Comparison of ENCODE assay signal across 8 mouse cellular contexts in genomic region chr11:29129862-29130384, GRCm38 (mm10). TPM values are rescaled to one million over a fixed set of nuclear protein-coding genes. Genes with fewer than 3 reads are reported as not detected.
A peak's percentile ranks its signal among the peaks of the same experiment; 100 is the strongest.
DNase-seq lines count a peak whose midpoint lies in the region; ATAC-seq and TF ChIP-seq lines count a peak whose summit lies in the region.

No protein-coding gene starts in this region.

- no peak overlapping the region for H3K27ac ChIP-seq in heart, embryonic 14.5 days (replicated peaks in 1 of 2; ENCODE audit: control insufficient read depth in 1 of 2, insufficient read depth in 1 of 2, low read depth in 2 of 2, low read length in 2 of 2)
- no peak overlapping the region for H3K27ac ChIP-seq in bone marrow, adult 2 months (ENCODE audit: control insufficient read depth, insufficient read depth, low read depth, low read length, poor library complexity)
- H3K27ac ChIP-seq in hindbrain, embryonic 11.5 days (ENCODE audit: low read depth, low read length): no peak overlapping the region

- no peak for ATAC-seq in heart, embryonic 14.5 days (ENCODE audit: insufficient number of reproducible peaks, insufficient read depth, low FRiP score, low read depth)
- peak; percentile 73 for ATAC-seq in hindbrain, embryonic 11.5 days (ENCODE audit: low FRiP score)

- DNase-seq in heart, postnatal 14 days: no peak
- no peak for DNase-seq in hindbrain, embryonic 11.5 days (ENCODE audit: low spot score)
- peak; percentile 17 for DNase-seq in thymus, postnatal 4 days
- DNase-seq in ovary, postnatal 10 days (ENCODE audit: low spot score): no peak

- H3K4me1 ChIP-seq in heart, embryonic 14.5 days (ENCODE audit: control insufficient read depth in 2 of 2, insufficient read depth in 2 of 2, low read length in 2 of 2): peaks cover 0 to 5% of the 10 kb centered on the region in 2 experiments; a peak in 2 of 4 replicates
- no peaks in the 10 kb centered on the region; the same call in 1 of the 2 replicates for H3K4me1 ChIP-seq in bone marrow, adult 2 months (ENCODE audit: control insufficient read depth, insufficient read depth, low read length)
- H3K4me1 ChIP-seq in hindbrain, embryonic 11.5 days (replicated peaks; ENCODE audit: control insufficient read depth, insufficient read depth, low read length): no peaks in the 10 kb centered on the region
- H3K4me1 ChIP-seq in megakaryocyte, embryonic 14.5 days: peaks cover 6% of the 10 kb centered on the region; the same call in 1 of the 2 replicates

- intact Hi-C loops in heart, postnatal 14 days (cut with DNase I): loop anchor here (10.0 kb wide), 1 partner anchor 515 kb away; no protein-coding TSS in a partner anchor

- H3K9me3 ChIP-seq in heart, embryonic 14.5 days (ENCODE audit: control insufficient read depth, low read length): no peaks in the 10 kb centered on the region
- no peaks in the 10 kb centered on the region for H3K9me3 ChIP-seq in hindbrain, embryonic 11.5 days (ENCODE audit: control insufficient read depth, low read length)
- no peaks in the 10 kb centered on the region for H3K9me3 ChIP-seq in megakaryocyte, embryonic 14.5 days

- H3ac ChIP-seq in C2C12 (ENCODE audit: control insufficient read depth, insufficient read length, low read depth): no peak overlapping the region

- TF ChIP-seq POLR2A in bone marrow, adult 2 months (IDR thresholded peaks at IDR 0.05; ENCODE audit: borderline replicate concordance, control insufficient read depth, low read depth, low read length): no peak

- H3K79me2 ChIP-seq in C2C12 (ENCODE audit: control insufficient read depth, insufficient read depth): peaks cover 23% of the 10 kb centered on the region

- H3K4me3 ChIP-seq in heart, embryonic 14.5 days (ENCODE audit: control insufficient read depth in 1 of 2, insufficient read depth in 1 of 2, low read depth in 1 of 2, low read length in 2 of 2): peak overlapping the region; percentile 95 to 96
- H3K4me3 ChIP-seq in C2C12 (ENCODE audit: insufficient read depth, poor library complexity, severe bottlenecking): peak overlapping the region; percentile 94
- peak overlapping the region; percentile 99 for H3K4me3 ChIP-seq in bone marrow, adult 2 months (replicated peaks; ENCODE audit: control insufficient read depth, low read depth, low read length)
- peak overlapping the region; percentile 87 for H3K4me3 ChIP-seq in hindbrain, embryonic 11.5 days (ENCODE audit: low read depth, low read length)
- H3K4me3 ChIP-seq in megakaryocyte, embryonic 14.5 days (replicated peaks): peak overlapping the region; percentile 95

- peaks cover 6% of the 10 kb centered on the region for H3K79me3 ChIP-seq in C2C12 (ENCODE audit: low read depth)

- no peaks in the 10 kb centered on the region for H3K27me3 ChIP-seq in heart, embryonic 14.5 days (ENCODE audit: control insufficient read depth, insufficient read depth, low read length)
- H3K27me3 ChIP-seq in C2C12 (ENCODE audit: control insufficient read depth, insufficient read depth, insufficient read length): no peaks in the 10 kb centered on the region
- H3K27me3 ChIP-seq in hindbrain, embryonic 11.5 days (ENCODE audit: control insufficient read depth, insufficient read depth, low read length): no peaks in the 10 kb centered on the region
- H3K27me3 ChIP-seq in megakaryocyte, embryonic 14.5 days (replicated peaks): no peaks in the 10 kb centered on the region

- peak overlapping the region; percentile 78 for H3K4me2 ChIP-seq in heart, embryonic 14.5 days (ENCODE audit: low read length)
- peak overlapping the region; percentile 31 for H3K4me2 ChIP-seq in hindbrain, embryonic 11.5 days (replicated peaks; ENCODE audit: low read depth, low read length)

- H3K9ac ChIP-seq in heart, embryonic 14.5 days (ENCODE audit: low read length): peak overlapping the region; percentile 92
- H3K9ac ChIP-seq in hindbrain, embryonic 11.5 days (ENCODE audit: low read depth, low read length): peak overlapping the region; percentile 80; the same call in 1 of the 2 replicates

- peaks cover 14% of the 10 kb centered on the region for H3K36me3 ChIP-seq in heart, embryonic 14.5 days (ENCODE audit: control insufficient read depth, insufficient read depth, low read length)
- H3K36me3 ChIP-seq in C2C12 (ENCODE audit: control insufficient read depth, insufficient read depth): peaks cover 9% of the 10 kb centered on the region
- H3K36me3 ChIP-seq in hindbrain, embryonic 11.5 days (ENCODE audit: control insufficient read depth, insufficient read depth, low read length): no peaks in the 10 kb centered on the region
- H3K36me3 ChIP-seq in megakaryocyte, embryonic 14.5 days (replicated peaks; ENCODE audit: low read length): peaks cover 19% of the 10 kb centered on the region

- WGBS in heart, embryonic 14.5 days: 53% methylated on average over 11 of the region's 11 CpGs
- WGBS in bone marrow, adult 2 months: 24% methylated on average over 11 of the region's 11 CpGs
- WGBS in hindbrain, embryonic 11.5 days: 65% methylated on average over 11 of the region's 11 CpGs

- no peak for TF ChIP-seq CTCF in C2C12 (IDR thresholded peaks at IDR 0.05; ENCODE audit: control insufficient read depth, insufficient read depth, insufficient read length)
- TF ChIP-seq CTCF in bone marrow, adult 2 months (IDR thresholded peaks at IDR 0.05; ENCODE audit: control insufficient read depth, insufficient read depth, low read length): no peak

TF ChIP-seq in C2C12, 6 proteins besides CTCF, POLR2A, EP300 and RAD21:
- TF ChIP-seq FOSL1 (IDR thresholded peaks at IDR 0.05; ENCODE audit: insufficient read depth, low read length, poor library complexity, severe bottlenecking): no peak
- TF ChIP-seq USF1 (IDR thresholded peaks at IDR 0.05; ENCODE audit: low read depth): no peak
- no peak for TF ChIP-seq CEBPB (IDR thresholded peaks at IDR 0.05; ENCODE audit: low read depth)
- TF ChIP-seq MYOD1 (IDR thresholded peaks at IDR 0.05; ENCODE audit: control insufficient read depth, insufficient read length, low read depth): no peak
- TF ChIP-seq MAX (IDR thresholded peaks at IDR 0.05): no peak
- no peak for TF ChIP-seq MYOG (IDR thresholded peaks at IDR 0.05; ENCODE audit: control insufficient read depth, extremely low read depth, insufficient read length)

RNA-seq across cellular contexts. Expression of gene Pnpt1, which starts 0.6 kb away (rescaled TPM):
- 37.1 and 37.9 TPM in 2 replicates for polyA plus RNA-seq in heart, embryonic 14.5 days (2014; fragmentation: Nextera tagmentation; extraction: Ambion mirVana)
- 10 to 100 TPM; 22.9 to 27.5 TPM for total RNA-seq in heart, postnatal 14 days (2021)
- 7.0 TPM for polyA plus RNA-seq in C2C12 (2012; fragmentation: generic; extraction: Trizol)
- 11.9 and 17.2 TPM in 2 replicates for polyA plus RNA-seq in bone marrow, adult 2 months (2011; ENCODE audit: insufficient read depth, insufficient read length, low replicate concordance, missing spikeins)
- polyA plus RNA-seq in hindbrain, embryonic 11.5 days (2014; fragmentation: Nextera tagmentation; extraction: Ambion mirVana): 39.2 and 44.8 TPM in 2 replicates
- polyA plus RNA-seq in megakaryocyte, embryonic 14.5 days (2012; ENCODE audit: insufficient read depth, low replicate concordance): 13.4 and 42.9 TPM in 2 replicates

RNA-seq across cellular contexts. Expression of gene Ppp4r3b, which starts 42.8 kb away (rescaled TPM):
- polyA plus RNA-seq in heart, embryonic 14.5 days (2014; fragmentation: Nextera tagmentation; extraction: Ambion mirVana): 38.8 and 40.1 TPM in 2 replicates
- total RNA-seq in heart, postnatal 14 days (2021): 10 to 100 TPM; 40.1 to 41.5 TPM
- polyA plus RNA-seq in C2C12 (2012; fragmentation: generic; extraction: Trizol): 6.6 TPM
- polyA plus RNA-seq in bone marrow, adult 2 months (2011; ENCODE audit: insufficient read depth, insufficient read length, low replicate concordance, missing spikeins): 34.2 and 41.6 TPM in 2 replicates
- polyA plus RNA-seq in hindbrain, embryonic 11.5 days (2014; fragmentation: Nextera tagmentation; extraction: Ambion mirVana): 102 and 105 TPM in 2 replicates
- 5.2 TPM in 1 of 2 replicates, not detected in the other for polyA plus RNA-seq in megakaryocyte, embryonic 14.5 days (2012; ENCODE audit: insufficient read depth, low replicate concordance)
